Mouse (Mus musculus) forebrain, embryonic 14.5 days (tissue): ENCODE data around the gene Mxi1. TPM values are rescaled to one million over a fixed set of nuclear protein-coding genes. Genes with fewer than 3 reads are reported as not detected.
A peak's percentile ranks its signal among the peaks of the same experiment; 100 is the strongest.

Experiments
- ATAC-seq: fragments of 200-750 bp; cut with Nextera tagmentation; 2 replicates; pipeline ENCODE4 v1.8.0; 2017; ENCODE audit warnings: mild to moderate bottlenecking, moderate library complexity
- DNase-seq: peaks from one replicate; pipeline ENCODE4 v3.0.0-alpha.2; 2015; ENCODE audit warnings: low spot score
- H3K27ac ChIP-seq: fragments of 300-500 bp; sonication (generic); 2 replicates; pipeline ENCODE4 v1.5.1; 2014; ENCODE audit warnings: low read depth, mild to moderate bottlenecking, control low read depth, low read length, moderate library complexity
- H3K27me3 ChIP-seq: fragments of 300-500 bp; sonication (generic); replicated peaks from 2 replicates; pipeline ENCODE4 v1.6.1; 2014; ENCODE audit warnings: low read length, control low read depth, mixed read lengths; ENCODE audit not compliant: control insufficient read depth, insufficient read depth
- H3K36me3 ChIP-seq: fragments of 300-500 bp; sonication (generic); 2 replicates; pipeline ENCODE4 v1.6.1; 2014; ENCODE audit warnings: low read length, control low read depth; ENCODE audit not compliant: control insufficient read depth, insufficient read depth
- H3K4me1 ChIP-seq: fragments of 300-500 bp; sonication (generic); 2 replicates; pipeline ENCODE4 v1.6.1; 2014; ENCODE audit warnings: antibody characterized with exemption, low read length, control low read depth; ENCODE audit not compliant: control insufficient read depth, insufficient read depth
- H3K4me2 ChIP-seq: fragments of 300-500 bp; sonication (generic); 2 replicates; pipeline ENCODE4 v1.6.1; 2014; ENCODE audit warnings: mild to moderate bottlenecking, control low read depth, low read length
- H3K4me3 ChIP-seq: fragments of 300-500 bp; sonication (generic); 2 replicates; pipeline ENCODE4 v1.5.1; 2014; ENCODE audit warnings: low read depth, low read length, control low read depth
- H3K9ac ChIP-seq: fragments of 300-500 bp; sonication (generic); 2 replicates; pipeline ENCODE4 v1.6.1; 2014; ENCODE audit warnings: mild to moderate bottlenecking, low read length, control low read depth, moderate library complexity
- H3K9me3 ChIP-seq: fragments of 300-500 bp; sonication (generic); replicated peaks from 2 replicates; pipeline ENCODE4 v1.6.1; 2016; ENCODE audit warnings: low read length, control low read depth, mixed read lengths; ENCODE audit not compliant: control insufficient read depth
- WGBS: fragments of 180-500 bp; shearing (Covaris S2); extraction: QIAGEN DNeasy Blood & Tissue Kit; methylation state at CpG from one replicate; pipeline ENCODE4 v1.1.7; 2014; 5-methylcytosine and 5-hydroxymethylcytosine counted together
- polyA plus RNA-seq: library from polyadenylated mRNA; unstranded; fragments of >200 nt; fragmentation: Nextera tagmentation; extraction: Ambion mirVana; gene quantifications from 2 replicates; pipeline ENCODE4 v1.2.1, GENCODE M21; 2014

The Mxi1 gene
- polyA plus RNA-seq, 1 experiment from 2014 or later: 27.6 TPM

DNA sequence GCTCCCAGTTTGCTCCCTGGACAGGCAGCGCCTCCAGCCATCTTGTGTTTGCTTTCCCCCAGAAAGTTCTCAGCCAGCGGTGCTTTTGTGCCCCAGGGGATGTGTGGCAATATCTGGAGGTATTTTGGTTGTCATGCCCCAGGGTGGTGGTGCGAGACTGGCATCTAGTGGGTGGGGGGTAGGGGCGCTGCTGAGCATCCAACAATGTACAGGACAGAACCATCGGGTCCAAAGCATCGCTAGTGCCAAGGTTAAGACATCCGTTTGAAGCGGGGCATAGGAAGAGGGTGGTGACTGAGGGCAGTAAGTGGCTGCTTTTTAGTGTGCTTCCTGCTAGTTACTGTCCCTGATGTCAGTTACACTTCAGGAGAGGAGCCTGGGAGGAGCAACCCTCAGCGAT is 17.8 kb downstream of the Mxi1 start:
- WGBS: 73% methylated on average over 9 of the region's 9 CpGs
- ATAC-seq: no peak
- DNase-seq: no peak

DNA sequence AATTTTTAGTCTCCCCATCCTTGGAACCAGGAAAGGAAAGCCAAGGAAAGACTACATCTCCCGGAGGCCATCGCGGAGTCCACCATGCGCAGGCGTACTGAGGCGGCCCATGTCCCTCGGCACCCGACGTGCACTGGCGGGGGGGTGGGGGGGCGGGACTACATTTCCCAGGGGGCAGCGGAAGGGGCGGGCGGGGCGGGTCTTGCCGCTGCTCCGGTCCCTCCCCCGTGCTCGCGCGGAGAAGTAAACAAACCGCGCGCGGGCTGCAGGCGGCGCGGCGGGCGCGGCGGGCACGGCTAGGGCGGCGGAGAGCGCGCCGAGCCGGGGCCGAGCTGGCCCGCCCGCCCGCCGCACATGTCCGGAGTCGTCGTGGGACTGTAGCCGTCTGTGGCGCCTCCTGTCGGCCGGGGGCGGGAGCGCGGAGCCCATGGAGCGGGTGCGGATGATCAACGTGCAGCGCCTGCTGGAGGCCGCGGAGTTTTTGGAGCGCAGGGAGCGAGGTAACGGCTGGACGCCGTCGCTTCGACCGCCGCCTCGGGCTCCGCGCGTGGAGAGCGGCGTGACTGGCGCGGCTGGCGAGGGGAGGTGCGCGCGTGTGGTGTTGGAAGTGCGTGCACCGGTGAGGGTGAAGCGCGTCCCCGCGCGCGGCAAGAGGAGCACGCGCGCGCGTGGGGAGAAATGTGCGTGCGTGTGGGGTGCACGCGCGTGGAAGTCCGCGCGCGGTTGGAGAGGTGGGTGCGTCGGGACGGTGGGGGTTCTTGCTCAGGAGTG is 19.1 kb downstream of the Mxi1 start:
- peak; percentile 96 for DNase-seq
- Histone ChIP-seq H3K4me1 (peaks cover 25% of the 10 kb centered on the region), H3K27ac (peak overlapping the region; percentile 55; the same call in 1 of the 2 replicates), H3K4me2 (peak overlapping the region; percentile 98), H3K9ac (peak overlapping the region; percentile 67), H3K27me3 (no peaks in the 10 kb centered on the region), H3K4me3 (peak overlapping the region; percentile 79), H3K9me3 (no peaks in the 10 kb centered on the region), H3K36me3 (peaks cover 18% of the 10 kb centered on the region)
- WGBS: under 1% methylated on average over 102 of the region's 106 CpGs
- peak; percentile 85 for ATAC-seq

More for the DNA sequence above, 17.8 kb downstream of the Mxi1 start:
- no peak overlapping the region for H3K9ac ChIP-seq
- H3K9me3 ChIP-seq: no peaks in the 10 kb centered on the region
- H3K4me1 ChIP-seq: peaks cover 26% of the 10 kb centered on the region
- no peak overlapping the region for H3K4me2 ChIP-seq
- H3K27me3 ChIP-seq: no peaks in the 10 kb centered on the region
- H3K36me3 ChIP-seq: peaks cover 11% of the 10 kb centered on the region
- no peak overlapping the region for H3K27ac ChIP-seq
- H3K4me3 ChIP-seq: no peak overlapping the region

GRCm38 (mm10) chr19:53329992-53330381 is 19.7 kb downstream of the Mxi1 start:
- no peaks in the 10 kb centered on the region for H3K27me3 ChIP-seq
- no peaks in the 10 kb centered on the region for H3K9me3 ChIP-seq
- H3K4me3 ChIP-seq: peak overlapping the region; percentile 79
- H3K4me2 ChIP-seq: peak overlapping the region; percentile 98
- DNase-seq (peak; percentile 73), ATAC-seq (peak; percentile 62)
- H3K9ac ChIP-seq: peak overlapping the region; percentile 67
- peaks cover 20% of the 10 kb centered on the region for H3K36me3 ChIP-seq
- 0 out of 2 replicates have a peak overlapping the region, but pooled peaks have one; percentile 55 for H3K27ac ChIP-seq
- peaks cover 19% of the 10 kb centered on the region for H3K4me1 ChIP-seq
- WGBS: under 1% methylated on average over 28 of the region's 29 CpGs

DNA sequence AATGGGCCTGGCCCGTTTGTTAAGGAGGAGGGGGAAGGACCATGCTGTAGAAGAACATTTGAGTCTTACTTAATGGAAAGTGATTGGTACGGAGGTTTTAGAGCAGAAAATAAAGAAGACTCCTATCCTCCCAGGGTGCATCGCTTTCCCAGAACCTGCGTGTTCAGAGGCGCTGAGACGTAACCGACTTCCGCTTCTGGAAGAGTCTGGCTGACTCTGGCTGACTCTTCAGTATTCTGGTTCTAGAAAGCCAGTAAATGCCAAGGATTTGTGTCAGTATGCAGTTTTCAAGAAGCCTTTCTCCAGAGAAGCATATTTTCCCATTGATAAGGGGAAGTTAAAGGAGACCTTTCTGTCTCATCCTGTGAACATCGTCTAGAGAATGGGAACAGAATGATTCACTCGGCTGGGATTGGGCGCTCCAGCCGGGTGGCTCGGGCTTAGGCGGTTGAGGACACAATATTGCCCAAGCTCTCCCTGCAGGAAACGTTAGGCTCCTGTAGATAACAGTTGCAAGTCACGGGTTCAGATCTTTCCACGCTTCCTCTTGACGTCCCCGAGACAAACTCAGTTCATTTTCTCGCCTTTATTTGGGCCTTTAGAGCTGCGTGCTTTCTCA is 21.7 kb downstream of the Mxi1 start:
- peaks cover 20% of the 10 kb centered on the region for H3K36me3 ChIP-seq
- H3K9me3 ChIP-seq: no peaks in the 10 kb centered on the region
- no peak overlapping the region for H3K27ac ChIP-seq
- H3K27me3 ChIP-seq: no peaks in the 10 kb centered on the region
- 93% methylated on average over 21 of the region's 21 CpGs for WGBS
- no peak overlapping the region for H3K4me3 ChIP-seq
- peaks cover 5% of the 10 kb centered on the region; the same call in 1 of the 2 replicates for H3K4me1 ChIP-seq
- DNase-seq (no peak), ATAC-seq (no peak)
- H3K4me2 ChIP-seq: no peak overlapping the region
- H3K9ac ChIP-seq: no peak overlapping the region

- H3K27ac ChIP-seq: no peak overlapping the region
- no peaks in the 10 kb centered on the region for H3K9me3 ChIP-seq
- H3K4me2 ChIP-seq: no peak overlapping the region
- WGBS: 92% methylated on average over 6 of the region's 6 CpGs
- H3K9ac ChIP-seq: no peak overlapping the region
- DNase-seq: no peak
- H3K27me3 ChIP-seq: no peaks in the 10 kb centered on the region
- H3K4me1 ChIP-seq: peaks cover 5% of the 10 kb centered on the region; the same call in 1 of the 2 replicates
- peaks cover 32% of the 10 kb centered on the region for H3K36me3 ChIP-seq
- H3K4me3 ChIP-seq: no peak overlapping the region
- ATAC-seq: no peak
Measured at GRCm38 (mm10) chr19:53333730-53334129, 23.4 kb downstream of the Mxi1 start.

GRCm38 (mm10) chr19:53335241-53335640 is 24.9 kb downstream of the Mxi1 start:
- H3K4me3 ChIP-seq: no peak overlapping the region
- peaks cover 34% of the 10 kb centered on the region for H3K36me3 ChIP-seq
- no peak overlapping the region for H3K9ac ChIP-seq
- H3K27ac ChIP-seq: no peak overlapping the region
- no peak for ATAC-seq
- H3K9me3 ChIP-seq: no peaks in the 10 kb centered on the region
- no peak for DNase-seq
- peaks cover 2% of the 10 kb centered on the region; the same call in 1 of the 2 replicates for H3K4me1 ChIP-seq
- 93% methylated on average over 9 of the region's 9 CpGs for WGBS
- no peak overlapping the region for H3K4me2 ChIP-seq
- H3K27me3 ChIP-seq: no peaks in the 10 kb centered on the region

- Histone ChIP-seq H3K4me2 (no peak overlapping the region), H3K4me1 (no peaks in the 10 kb centered on the region), H3K27ac (no peak overlapping the region), H3K36me3 (peaks cover 14% of the 10 kb centered on the region; the same call in 1 of the 2 replicates), H3K4me3 (no peak overlapping the region), H3K9me3 (no peaks in the 10 kb centered on the region), H3K27me3 (no peaks in the 10 kb centered on the region), H3K9ac (no peak overlapping the region)
- ATAC-seq: no peak
- WGBS: 19% methylated on average over 6 of the region's 6 CpGs
- peak; percentile 28 for DNase-seq
Measured at GRCm38 (mm10) chr19:53340423-53340822, 30.1 kb downstream of the Mxi1 start.

GRCm38 (mm10) chr19:53343174-53343881 is 33.0 kb downstream of the Mxi1 start:
- Histone ChIP-seq H3K36me3 (peaks cover 10% of the 10 kb centered on the region), H3K9me3 (no peaks in the 10 kb centered on the region), H3K27me3 (no peaks in the 10 kb centered on the region), H3K4me2 (no peak overlapping the region), H3K4me3 (no peak overlapping the region), H3K9ac (no peak overlapping the region), H3K27ac (no peak overlapping the region), H3K4me1 (no peaks in the 10 kb centered on the region)
- no peak for ATAC-seq
- WGBS: 94% methylated on average over 13 of the region's 13 CpGs
- DNase-seq: no peak
